Mouse (Mus musculus) ZHBTc4 (cell line): ENCODE data around the gene Cd300e.

Experiments used
- DNase-seq: peaks from one replicate; pipeline ENCODE4 v3.0.0-alpha.2; 2011; ENCODE audit warnings: low read depth, low spot score

Cd300e gene

DNA sequence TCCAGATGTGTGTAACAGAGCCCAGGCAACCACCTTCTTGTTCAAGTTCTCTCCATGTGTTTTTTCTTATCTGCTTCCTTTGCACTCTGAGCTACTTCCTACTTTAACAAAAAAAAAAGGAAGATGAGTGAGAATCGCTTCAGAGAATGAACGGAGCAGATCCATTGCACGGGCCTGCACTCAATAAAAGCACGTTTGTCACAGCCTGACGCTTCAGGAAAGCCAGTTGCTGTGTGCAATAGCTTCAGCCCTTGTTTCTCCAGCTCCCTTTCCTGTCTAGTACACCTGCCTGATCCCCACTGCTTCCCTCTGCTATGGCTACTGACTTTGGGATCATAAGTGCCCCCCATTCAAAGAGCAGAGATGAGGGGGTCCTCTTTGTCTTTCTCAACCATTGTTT lies at the start of gene Cd300e:
Cd300e (minus strand) TSS at position 101 of the 400 bp plus-strand sequence.
- DNase-seq, result no peak

DNA sequence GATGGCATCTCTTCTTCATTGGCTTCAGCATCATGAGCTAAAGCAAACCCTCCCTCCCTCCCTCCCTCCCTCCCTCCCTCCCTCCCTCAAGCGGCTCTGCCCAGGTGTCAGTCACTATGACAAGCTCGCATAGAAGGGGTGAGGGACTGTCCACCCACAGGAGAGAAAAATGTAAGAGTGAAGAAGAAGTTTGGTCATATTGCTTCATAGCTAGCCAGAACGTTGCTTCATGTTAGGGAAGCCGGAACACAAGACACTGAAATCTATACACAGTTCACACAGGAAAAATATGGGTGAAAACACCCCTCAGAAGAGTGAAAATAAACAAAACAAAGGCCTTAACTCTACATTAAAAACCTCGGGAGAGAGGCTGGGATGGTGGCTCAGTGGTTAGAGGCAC lies 48.3 kb upstream of the Cd300e start:
- no peak for DNase-seq

DNA sequence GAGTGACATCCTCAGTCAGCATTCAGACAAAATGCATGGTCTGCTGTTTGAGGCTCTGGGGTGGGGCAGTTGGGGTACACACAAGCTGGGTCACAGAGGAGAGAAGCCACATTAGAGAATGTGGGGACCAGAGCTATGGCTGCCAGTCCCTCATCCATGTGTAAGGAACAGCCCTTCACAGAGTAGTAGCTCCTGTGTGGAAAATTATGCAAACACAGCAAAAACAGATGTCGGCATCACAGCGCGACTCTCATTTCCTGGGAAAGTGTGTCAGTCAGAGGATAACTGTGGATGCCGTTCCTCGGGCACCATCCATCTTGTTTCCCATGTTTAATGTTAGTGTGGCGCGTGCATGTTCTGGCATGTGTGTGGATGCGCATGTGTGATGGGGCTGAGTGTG lies 46.2 kb upstream of the Cd300e start:
- no peak for DNase-seq

DNA sequence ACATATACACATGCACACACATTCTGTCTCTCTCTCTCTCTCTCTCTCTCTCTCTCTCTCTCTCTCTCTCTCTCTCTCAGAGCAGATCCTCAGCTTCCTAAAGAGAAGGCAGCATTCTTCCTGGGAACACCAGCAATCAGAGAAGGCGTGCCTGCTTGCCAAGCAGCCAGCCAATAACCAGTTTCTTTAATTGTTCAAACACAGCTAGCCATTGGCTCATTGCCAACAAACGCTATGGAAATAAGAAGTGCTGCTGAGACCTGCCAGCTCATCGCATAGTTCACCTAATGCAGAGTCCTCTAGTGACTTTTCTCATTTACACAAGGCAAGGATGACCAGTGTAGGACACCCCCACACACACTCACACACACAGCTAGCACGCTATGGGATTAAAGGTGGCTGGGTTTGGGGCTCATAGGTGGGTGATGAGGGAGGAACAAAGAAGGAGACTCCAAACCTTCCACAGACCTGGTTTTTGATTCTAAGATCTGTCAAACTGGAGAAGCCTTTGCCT lies 45.5 kb upstream of the Cd300e start:
- peak; percentile 47 for DNase-seq

DNA sequence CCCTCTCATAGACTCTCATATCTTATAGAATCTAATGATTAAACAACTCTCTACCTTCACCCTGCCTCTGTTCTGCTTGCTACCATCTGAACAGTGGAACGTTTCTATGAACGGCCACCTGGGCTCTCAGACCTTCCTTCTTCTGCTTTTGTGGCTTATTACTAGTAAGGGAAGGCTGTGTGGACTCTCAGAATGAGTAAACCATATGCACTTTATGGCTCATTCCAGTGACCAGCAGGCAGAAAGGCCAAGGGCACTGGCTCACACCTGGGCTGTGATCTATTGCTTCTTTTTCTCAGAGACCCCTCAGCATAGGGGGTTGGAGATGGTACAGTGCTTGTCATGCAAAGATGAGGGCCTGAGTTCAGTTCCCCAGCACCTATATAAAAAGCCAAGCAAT lies 44.7 kb upstream of the Cd300e start:
- DNase-seq, result no peak

DNA sequence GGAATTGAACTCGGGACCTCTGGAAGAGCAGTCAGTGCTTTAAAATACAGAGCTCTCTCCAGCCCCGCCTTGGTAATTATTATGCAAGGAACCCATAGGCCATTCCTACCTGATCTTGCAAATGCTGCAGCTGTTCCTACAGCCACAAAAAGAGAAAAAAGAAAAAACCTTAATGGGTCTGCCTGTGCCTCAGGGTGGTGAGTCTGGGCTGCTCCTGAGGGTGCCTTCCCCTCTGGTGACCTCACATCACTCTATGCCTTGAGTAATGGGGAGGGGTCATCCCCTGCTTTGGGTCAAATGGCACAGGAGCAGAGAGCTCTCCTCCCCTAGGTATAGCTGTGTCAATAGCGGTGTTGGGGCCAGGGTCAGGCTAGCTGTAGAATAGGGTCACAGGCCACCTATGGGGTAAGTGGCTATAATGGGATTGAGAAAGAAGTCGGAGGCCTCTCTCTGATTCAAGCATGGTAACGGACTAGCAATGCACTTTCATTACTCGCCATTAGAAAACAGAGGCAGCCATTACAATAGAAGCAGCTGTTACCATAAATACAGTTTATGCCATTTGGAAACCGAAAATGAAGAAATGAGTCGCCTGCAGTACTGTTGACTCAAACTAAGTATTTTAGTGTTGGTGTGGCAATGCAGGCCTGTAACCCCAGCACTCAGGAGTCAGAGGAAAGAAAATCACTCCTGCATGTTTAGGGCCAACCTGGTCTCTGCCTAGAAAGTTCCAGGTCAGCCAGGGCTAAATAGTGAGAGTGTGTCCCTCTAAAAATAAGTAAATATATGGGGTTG lies 43.0 kb upstream of the Cd300e start:
- peak; percentile 19 for DNase-seq

DNA sequence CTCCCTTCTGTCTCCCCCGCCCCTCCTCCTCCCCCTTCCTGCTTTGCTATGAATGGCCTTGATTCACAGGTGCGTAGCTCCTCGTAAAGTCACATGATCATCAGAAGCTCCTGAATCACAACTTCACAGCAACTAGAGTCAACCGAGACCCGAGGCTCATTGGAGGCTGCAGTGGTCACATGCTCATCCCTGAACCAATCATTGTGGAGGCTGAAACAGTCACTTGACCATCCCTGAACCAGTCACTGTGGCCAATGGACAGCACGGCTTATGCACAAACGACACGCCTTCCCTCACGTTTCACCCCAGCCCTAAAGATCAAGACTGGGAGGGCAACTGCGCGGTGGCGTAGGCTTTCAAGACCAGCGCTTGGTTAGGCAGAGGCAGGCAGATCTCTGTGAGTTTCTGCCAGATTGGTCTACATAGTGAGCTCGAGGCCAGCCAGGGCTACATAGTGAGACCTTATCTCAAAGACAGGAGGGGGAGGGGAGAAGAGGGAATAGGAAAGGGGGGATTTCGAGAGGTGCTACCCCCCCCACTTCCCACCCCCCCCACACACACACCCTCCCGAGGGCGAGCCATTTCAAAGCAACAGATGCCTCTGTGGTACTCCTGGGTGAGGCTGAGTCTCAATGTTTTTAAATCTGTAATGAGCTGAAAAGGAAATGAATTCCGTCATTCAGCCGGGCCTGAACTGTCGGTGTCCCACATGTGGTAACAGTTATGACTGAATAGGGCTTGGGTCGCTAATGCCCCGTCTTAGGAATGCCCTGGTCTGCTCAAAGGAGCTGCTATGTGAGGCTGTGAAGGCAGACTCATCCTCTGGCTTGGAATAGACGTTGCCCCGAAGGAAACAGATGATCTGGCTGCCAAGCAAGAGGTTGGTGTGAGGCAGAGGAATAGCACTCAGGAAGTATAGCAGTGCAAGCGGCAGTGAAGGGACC lies 41.8 kb upstream of the Cd300e start:
- peak; percentile 98 for DNase-seq

DNA sequence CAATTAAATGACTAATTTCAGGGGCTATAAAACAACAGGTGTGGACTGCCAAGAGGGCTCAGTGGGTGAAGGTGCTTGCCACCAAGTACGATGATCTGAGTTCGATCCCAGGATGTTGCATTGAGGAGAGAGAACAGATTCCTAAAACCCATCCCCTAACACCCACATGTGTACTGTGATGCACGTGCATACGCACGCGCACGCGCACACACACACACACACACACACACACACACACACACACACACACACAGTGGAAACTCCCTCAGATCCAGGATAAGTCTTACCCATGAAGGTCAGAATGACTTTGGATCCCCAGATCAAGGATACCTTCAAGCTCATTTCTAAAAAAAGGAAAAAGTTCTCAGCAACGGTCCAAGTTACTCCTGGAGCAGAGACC lies 40.1 kb upstream of the Cd300e start:
- peak; percentile 33 for DNase-seq

DNA sequence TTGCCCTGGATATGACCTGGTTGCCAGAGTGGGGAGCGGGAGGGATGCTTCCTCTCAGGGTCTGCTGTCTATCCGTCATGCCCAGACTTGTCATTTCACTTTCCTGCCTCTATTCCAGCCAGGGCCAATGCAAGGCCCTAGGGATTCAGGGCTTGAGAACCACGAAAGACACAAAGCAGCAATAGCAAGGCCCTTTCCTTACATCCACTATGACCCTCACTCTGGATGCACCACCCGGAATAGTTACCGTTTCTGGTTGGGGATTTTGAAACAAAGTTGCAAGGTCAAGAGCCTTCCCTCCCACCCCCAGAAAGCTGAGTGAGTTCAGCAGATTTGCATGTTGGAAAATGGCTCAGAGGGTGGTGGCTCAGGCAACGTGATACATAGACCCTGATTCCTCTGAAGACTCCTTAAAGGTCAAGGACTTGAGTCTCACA lies 39.7 kb upstream of the Cd300e start:
- DNase-seq, result peak; percentile 59

DNA sequence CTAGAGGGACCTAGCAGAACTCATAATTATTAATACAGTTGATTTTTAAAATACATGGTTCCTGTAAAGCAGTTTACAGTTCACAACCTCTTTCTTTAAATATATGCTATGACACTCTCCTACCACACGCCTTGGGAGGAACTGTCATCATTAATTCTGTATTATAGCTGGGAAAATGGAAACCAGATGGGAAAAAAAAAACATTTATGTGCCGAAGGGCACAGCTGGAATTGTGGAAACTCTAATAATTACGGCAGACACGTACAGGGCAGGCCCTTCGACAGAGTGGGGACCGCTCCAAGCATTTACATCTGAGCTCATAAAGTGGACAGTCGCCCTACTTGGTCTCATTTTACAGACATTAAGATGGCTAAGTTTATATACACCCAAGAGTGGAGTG lies 38.8 kb upstream of the Cd300e start:
- no peak for DNase-seq

DNA sequence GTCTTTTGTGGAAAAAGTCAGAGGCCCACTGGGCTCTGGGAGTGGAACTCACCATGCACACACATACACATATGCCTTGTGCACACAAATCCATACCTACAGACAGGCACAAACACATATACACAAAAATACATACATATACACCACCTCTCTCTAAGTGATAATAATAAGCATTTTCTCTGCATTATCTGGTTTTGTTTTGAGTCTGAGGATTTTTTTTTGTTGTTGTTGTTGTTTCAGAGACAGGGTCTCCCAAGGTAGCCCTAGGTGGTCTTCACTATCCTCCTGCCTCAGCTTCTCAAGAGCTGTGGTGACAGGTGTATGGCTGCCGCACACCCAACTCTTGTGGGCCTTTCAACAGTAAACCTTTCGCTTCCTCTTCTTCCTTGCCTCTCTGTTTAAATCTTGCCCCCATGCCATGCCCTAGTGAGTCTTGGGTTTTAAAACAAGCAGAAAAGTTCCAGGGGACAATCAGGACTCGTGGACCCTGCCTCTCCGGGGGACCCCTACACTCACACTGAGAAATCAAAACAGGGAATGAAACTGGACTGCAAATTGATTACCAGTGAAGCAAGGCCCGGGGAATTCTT lies 38.1 kb upstream of the Cd300e start:
- no peak for DNase-seq

DNA sequence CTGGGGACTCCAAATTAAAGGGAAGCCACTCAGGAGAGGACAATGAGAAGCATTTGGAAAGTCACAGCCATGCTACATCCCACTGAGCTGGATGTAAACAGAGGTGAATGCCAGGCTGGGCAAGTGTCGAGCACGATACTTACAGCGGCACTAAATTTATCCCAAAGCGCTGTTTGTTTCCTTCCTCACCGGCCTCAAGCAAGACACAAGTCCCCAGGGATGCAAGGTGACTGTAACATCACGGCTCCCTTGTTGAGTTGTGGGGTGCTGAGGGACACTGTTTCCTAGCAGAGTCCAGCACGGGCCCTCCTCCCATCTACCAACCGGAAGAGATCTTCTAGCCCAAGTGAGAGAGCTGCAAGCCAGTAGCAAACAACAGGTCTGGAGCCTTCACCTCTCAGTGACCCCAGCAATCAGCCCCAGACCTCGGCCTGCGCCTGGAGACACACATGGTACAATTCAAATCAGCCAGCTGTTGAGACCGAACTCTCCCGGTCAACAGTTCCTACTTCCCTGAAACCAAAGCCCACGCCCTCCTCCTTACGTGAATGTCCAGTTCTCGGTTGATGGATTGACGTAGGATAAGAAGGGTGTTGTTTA lies 37.4 kb upstream of the Cd300e start:
- peak; percentile 45 for DNase-seq

DNA sequence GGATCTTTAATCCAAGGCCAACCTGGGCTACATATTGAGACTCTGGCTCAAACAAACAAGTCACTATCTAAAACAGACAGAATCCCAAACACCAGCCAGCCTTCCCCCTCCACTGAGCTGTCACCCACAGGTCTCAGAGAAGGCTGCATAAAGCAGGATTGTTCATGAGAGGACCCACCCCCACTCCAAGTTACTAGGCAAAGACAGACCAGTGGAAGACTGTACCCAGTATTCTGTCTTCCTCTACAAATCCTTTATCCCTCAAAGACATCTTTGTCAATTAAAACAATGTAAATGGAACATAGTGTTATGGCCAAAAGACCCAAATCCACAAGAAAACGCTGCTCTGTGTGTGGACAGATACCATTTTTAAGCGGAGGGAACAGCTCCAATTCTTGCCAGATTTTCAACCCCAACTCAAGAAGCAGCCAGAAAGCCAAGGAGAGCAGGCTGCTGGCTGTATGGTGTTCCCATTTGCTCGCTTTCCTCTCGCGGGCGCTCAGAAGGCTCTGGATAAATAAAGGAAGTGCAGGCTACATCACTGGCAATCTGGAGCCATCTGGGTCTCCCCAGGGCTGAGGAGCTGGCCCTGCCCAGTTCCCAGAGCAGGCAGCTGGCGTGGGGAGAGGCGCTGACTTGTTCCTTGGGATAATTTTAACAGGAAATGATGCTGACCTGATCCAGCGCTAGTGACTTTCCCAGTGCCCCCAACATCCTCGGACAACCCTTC lies 36.4 kb upstream of the Cd300e start:
- no peak for DNase-seq

DNA sequence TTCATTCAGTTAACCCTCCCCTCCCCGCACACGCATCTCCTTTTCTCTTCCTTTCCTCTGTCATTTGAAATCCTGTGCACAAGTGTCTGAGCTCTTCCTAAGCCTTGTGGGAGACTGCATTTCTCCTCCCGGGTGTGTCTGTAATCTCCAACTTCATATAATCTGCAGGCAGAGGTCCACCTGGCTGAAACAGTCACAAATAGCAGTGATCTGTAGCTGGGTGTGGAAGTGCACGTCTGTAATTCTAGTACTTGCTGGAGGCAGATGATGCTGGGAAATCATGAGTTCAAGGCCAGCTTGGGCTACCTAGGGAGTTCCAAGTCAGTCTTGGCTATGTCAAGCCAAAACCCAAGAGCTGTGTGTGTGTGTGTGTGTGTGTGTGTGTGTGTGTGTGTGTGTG lies 30.2 kb upstream of the Cd300e start:
- no peak for DNase-seq

DNA sequence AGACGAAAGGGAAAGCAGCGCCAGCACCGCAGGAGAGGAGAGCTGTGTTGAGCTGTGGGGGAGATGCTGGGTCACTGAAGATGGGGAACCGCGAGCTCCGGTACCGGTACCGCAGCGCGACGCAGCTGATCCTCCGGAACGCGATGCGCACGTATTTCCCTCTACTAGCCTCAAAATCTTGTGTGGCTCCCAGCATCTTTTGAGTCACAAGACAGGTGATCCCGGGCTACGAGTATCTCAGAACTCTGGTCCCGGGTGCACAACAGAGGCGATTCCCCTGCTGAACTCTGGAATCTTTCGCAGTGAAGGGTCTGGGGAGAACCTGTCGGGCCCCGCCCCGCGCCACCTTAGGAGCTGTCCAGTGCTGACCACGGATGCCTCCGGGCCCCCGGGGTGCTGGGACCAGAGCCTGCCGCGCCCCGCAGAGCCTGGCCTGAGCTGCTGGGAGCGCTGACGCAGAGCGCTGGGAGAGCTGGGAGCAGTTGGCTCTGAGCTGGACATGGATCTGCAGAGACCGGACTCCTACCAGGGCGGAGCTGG lies 29.5 kb upstream of the Cd300e start, which contains the start of gene Rab37:
Rab37 (plus strand) TSS at position 70 of the 540 bp plus-strand sequence.
- DNase-seq, result peak; percentile 81

DNA sequence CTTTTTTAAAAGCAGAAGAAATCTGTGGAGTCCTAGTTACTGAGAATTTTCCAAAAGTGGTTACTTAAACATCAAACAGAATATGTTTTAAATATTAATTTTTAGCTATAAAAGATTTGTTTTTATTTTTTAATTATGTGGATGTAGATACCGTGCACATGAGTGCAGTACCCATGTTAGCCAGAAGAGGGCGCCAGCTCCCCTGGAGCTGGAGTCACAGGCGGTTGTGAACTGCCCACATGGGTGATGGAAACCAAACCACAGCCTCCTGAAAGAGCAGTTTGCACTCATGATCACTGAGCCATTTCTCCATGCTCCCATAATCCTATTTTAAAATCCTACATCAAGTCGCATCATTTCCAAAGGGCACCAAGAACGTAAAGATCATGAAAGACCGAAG lies 27.9 kb upstream of the Cd300e start:
- DNase-seq, result peak; percentile 61

DNA sequence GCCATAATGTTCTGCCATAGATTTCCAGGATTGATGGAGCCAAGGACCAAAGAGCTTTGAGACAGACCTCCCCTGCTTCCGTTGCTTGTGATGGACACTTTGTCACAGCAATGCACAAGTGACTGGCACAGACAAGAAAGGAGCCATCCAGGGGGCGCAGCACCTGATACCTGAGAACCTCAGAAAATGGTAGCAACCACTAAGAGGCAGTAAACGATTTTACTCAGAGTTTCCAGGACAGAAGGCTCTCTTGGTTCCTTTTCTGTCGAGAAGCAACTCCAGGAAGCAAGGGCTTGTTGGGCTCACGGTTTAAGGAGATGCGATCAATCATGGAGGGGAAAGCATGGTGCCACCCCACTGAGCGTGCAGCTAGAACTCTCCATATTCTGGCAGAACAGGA lies 24.2 kb upstream of the Cd300e start:
- no peak for DNase-seq

DNA sequence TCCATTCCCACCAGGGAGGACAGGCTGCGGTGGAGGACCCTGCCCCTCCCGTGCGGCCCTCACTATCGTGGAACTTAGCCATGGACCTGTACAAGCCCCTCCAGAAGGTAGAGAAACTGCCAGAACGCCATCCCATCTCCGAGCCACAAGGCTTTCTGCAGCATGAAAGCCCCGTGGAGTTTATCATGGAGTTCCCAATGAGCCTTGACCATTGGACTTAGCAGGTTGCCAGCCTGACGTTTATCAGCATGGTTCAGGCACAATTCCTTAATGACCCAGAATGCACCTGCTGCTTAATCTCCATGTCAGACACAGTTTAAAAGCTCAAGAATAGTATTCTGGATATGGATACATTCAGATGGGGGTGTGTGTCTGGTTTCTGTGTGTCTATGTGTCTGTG lies 23.1 kb upstream of the Cd300e start:
- no peak for DNase-seq

DNA sequence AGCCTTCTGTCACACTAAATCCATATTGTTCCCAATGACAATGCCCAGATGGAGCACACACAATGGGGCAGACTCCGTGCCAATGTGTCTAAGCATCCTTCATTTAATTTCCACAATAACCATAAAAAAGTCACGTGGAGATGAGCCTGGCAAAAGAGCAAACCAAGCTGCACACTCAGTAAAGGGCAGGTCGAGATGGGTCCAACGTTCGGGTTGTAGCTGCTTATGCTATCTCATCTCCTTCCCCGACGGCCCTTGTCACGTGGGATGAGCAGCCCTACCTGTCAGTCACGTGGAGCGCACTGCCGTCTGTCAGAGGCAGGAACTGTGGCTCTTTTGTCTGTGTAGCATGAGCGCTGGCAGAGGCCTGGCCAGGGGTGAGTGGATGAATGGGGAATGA lies 22.6 kb upstream of the Cd300e start:
- peak; percentile 37 for DNase-seq

DNA sequence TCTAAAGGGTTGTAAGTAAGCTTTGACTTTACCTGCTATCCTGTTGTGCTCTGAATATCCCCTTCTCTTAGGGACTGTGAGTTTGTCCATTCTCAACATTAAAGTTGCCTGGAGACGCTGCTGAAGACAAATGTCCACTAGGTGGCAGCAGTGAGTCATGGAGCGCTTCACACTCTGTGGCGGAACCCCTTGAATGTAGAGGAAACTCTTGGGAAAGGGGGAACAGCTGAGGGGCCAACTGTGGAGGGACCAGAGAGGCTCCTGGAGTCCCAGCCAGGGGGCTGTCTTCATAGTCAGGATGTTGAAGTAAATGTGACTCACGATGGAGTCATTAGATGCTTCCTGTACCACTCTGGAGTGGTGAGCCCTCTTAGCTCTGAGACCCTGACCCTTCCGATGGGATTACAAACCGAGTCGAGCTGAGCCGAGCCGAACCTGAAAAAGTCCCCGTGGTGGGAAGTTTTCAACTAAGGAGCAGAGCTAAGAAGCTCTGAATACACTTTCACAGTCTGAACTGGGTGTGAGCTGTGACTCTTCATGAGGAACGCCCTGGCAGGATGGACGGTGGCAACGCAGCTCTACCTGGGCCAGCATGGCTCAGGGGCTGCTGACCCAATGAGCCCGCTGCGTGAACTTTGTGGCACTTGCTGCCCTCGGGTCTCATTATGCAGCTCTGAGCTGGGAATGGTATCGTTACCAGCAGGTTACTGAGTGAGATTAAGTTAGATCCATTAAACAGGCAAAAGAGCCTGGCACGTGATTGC lies 21.6 kb upstream of the Cd300e start:
- DNase-seq, result peak; percentile 78
